Mouse (Mus musculus) left cerebral cortex, adult 18-20 months (tissue): ENCODE data around the gene Mcm6. TPM values are rescaled to one million over a fixed set of nuclear protein-coding genes. Genes with fewer than 3 reads are reported as not detected.
"Not testable (repeated sequence)": the region's sequence is repeated elsewhere in the genome, so short reads cannot be mapped to it uniquely, and the experiment has no call there.

Source experiments
- DNase-seq, 2 experiments: peaks; one replicate each; pipeline ENCODE4 v3.0.0; 2021 to 2022; ENCODE audit warnings: low spot score in 2 of 2, mixed read lengths in 1 of 2
- total RNA-seq, 2 experiments: library from RNA; stranded (reverse); gene quantifications; 2 replicates each; pipeline ENCODE4 v1.2.3; 2021

Mcm6 gene
- total RNA-seq, 2 experiments from 2014 or later: 5.4 to 6.7 TPM

- no peak for DNase-seq
Measured at GRCm38 (mm10) chr1:128337708-128338320, 21.6 kb downstream of the Mcm6 start.

- DNase-seq: no peak
Measured at GRCm38 (mm10) chr1:128330313-128330712, 29.2 kb downstream of the Mcm6 start.

GRCm38 (mm10) chr1:128328218-128328617, 31.2 kb downstream of the Mcm6 start, which contains the start of gene Lct:
Gene Lct, minus strand, starts transcription at chr1:128328318.
- DNase-seq: no peak

GRCm38 (mm10) chr1:128327165-128327564, 32.3 kb downstream of the Mcm6 start:
- DNase-seq: no peak

- DNase-seq: no peak
Measured at GRCm38 (mm10) chr1:128324776-128325175, 34.7 kb downstream of the Mcm6 start.

GRCm38 (mm10) chr1:128323026-128323643, 36.3 kb downstream of the Mcm6 start:
- DNase-seq: no peak

GRCm38 (mm10) chr1:128319266-128319665, 40.2 kb downstream of the Mcm6 start:
- DNase-seq: not testable (repeated sequence)

GRCm38 (mm10) chr1:128314665-128315064, 44.8 kb downstream of the Mcm6 start:
- DNase-seq: no peak

GRCm38 (mm10) chr1:128309043-128309442, 50.4 kb downstream of the Mcm6 start:
- no peak for DNase-seq

GRCm38 (mm10) chr1:128303900-128304299, 55.6 kb downstream of the Mcm6 start:
- peak in 1 of 2 experiments; percentile 10 for DNase-seq

- no peak for DNase-seq
Measured at GRCm38 (mm10) chr1:128295717-128296528, 63.5 kb downstream of the Mcm6 start.

GRCm38 (mm10) chr1:128295296-128295695, 64.2 kb downstream of the Mcm6 start:
- DNase-seq: peak in 1 of 2 experiments; percentile 17

- peak in 1 of 2 experiments; percentile 16 for DNase-seq
Measured at GRCm38 (mm10) chr1:128293524-128293923, 65.9 kb downstream of the Mcm6 start.

GRCm38 (mm10) chr1:128290295-128290694, 69.2 kb downstream of the Mcm6 start:
- DNase-seq: no peak

GRCm38 (mm10) chr1:128285136-128285535, 74.3 kb downstream of the Mcm6 start:
- DNase-seq: no peak

- no peak for DNase-seq
Measured at GRCm38 (mm10) chr1:128284157-128284690, 75.2 kb downstream of the Mcm6 start.

- no peak for DNase-seq
Measured at GRCm38 (mm10) chr1:128282924-128283323, 76.5 kb downstream of the Mcm6 start.

GRCm38 (mm10) chr1:128281753-128282152, 77.7 kb downstream of the Mcm6 start:
- DNase-seq: no peak
